Mouse (Mus musculus) hindbrain, postnatal 0 days (tissue): ENCODE data around the gene Ddx4. TPM values are rescaled to one million over a fixed set of nuclear protein-coding genes. Genes with fewer than 3 reads are reported as not detected.

Experiments used
- ATAC-seq: fragments of 200-750 bp; cut with Nextera tagmentation; 2 replicates; pipeline ENCODE4 v1.8.0; 2017; ENCODE audit warnings: mild to moderate bottlenecking, moderate TSS enrichment, moderate library complexity
- DNase-seq: peaks from one replicate; pipeline ENCODE4 v3.0.0-alpha.2; 2015; ENCODE audit warnings: low spot score
- H3K27ac ChIP-seq: fragments of 300-500 bp; sonication (generic); 2 replicates; pipeline ENCODE4 v1.5.1; 2014; ENCODE audit warnings: mild to moderate bottlenecking
- H3K27me3 ChIP-seq: fragments of 300-500 bp; sonication (generic); 2 replicates; pipeline ENCODE4 v1.6.1; 2014; ENCODE audit warnings: low read length, mixed read lengths; ENCODE audit not compliant: insufficient read depth
- H3K36me3 ChIP-seq: fragments of 300-500 bp; sonication (generic); 2 replicates; pipeline ENCODE4 v1.6.1; 2014; ENCODE audit warnings: low read length, mixed read lengths; ENCODE audit not compliant: insufficient read depth
- H3K4me1 ChIP-seq: fragments of 300-500 bp; sonication (generic); 2 replicates; pipeline ENCODE4 v1.6.1; 2014; ENCODE audit warnings: antibody characterized with exemption, low read length, mixed read lengths; ENCODE audit not compliant: insufficient read depth
- H3K4me2 ChIP-seq: fragments of 300-500 bp; sonication (generic); 2 replicates; pipeline ENCODE4 v1.6.1; 2014; ENCODE audit warnings: low read depth, mild to moderate bottlenecking, low read length, moderate library complexity, mixed read lengths
- H3K4me3 ChIP-seq: fragments of 300-500 bp; sonication (generic); 2 replicates; pipeline ENCODE4 v1.5.1; 2014; ENCODE audit warnings: low read length
- H3K9ac ChIP-seq: fragments of 300-500 bp; sonication (generic); replicated peaks from 2 replicates; pipeline ENCODE4 v1.6.1; 2014; ENCODE audit warnings: mild to moderate bottlenecking, low read length, moderate library complexity, mixed read lengths
- H3K9me3 ChIP-seq: fragments of 300-500 bp; sonication (generic); 2 replicates; pipeline ENCODE4 v1.6.1; 2016; ENCODE audit warnings: low read length, mixed read lengths
- CTCF ChIP-seq: IDR thresholded peaks from 2 replicates; pipeline ENCODE4 v1.5.1; 2016; ENCODE audit warnings: antibody characterized with exemption, control low read depth, low read depth
- WGBS: fragments of 180-500 bp; shearing (Covaris S2); extraction: QIAGEN DNeasy Blood & Tissue Kit; methylation state at CpG from one replicate; pipeline ENCODE4 v1.1.7; 2014; 5-methylcytosine and 5-hydroxymethylcytosine counted together
- polyA plus RNA-seq: library from polyadenylated mRNA; unstranded; fragments of >200 nt; fragmentation: Nextera tagmentation; extraction: Ambion mirVana; gene quantifications from 2 replicates; pipeline ENCODE4 v1.2.1, GENCODE M21; 2015
- total RNA-seq: library from RNA; depleted of rRNA; stranded (reverse); fragments of >200 nt; gene quantifications from 2 replicates; pipeline ENCODE4 v1.2.3, GENCODE M21; 2014; rRNA removed

Gene Ddx4
- total RNA-seq (0.32 and 0.37 TPM in 2 replicates), polyA plus RNA-seq (0.41 and 1.00 TPM in 2 replicates)

GRCm38 (mm10) chr13:112652205-112652604, at the start of gene Ddx4:
Gene Ddx4, minus strand, starts transcription at chr13:112652475.
- Histone ChIP-seq H3K9ac (no peak within 1 kb of the TSS), H3K4me2 (no peak within 1 kb of the TSS), H3K4me1 (no peaks in the 10 kb centered on the region), H3K27me3 (no peaks in the 10 kb centered on the region), H3K27ac (no peak within 1 kb of the TSS), H3K9me3 (0 out of 2 replicates have a peak, but pooled peaks cover 4% of the 10 kb centered on the region), H3K36me3 (no peaks in the 10 kb centered on the region), H3K4me3 (no peak within 1 kb of the TSS)
- ATAC-seq, result no peak
- no peak for DNase-seq
- 79% methylated on average over 45 of the region's 45 CpGs for WGBS
- no peak for TF ChIP-seq CTCF

- no peak for ATAC-seq
- WGBS, result 78% methylated on average over 8 of the region's 8 CpGs
These were observed 49.0 kb upstream of the Ddx4 start for GRCm38 (mm10) chr13:112701256-112701655.

GRCm38 (mm10) chr13:112695526-112696240, 43.4 kb upstream of the Ddx4 start:
- ATAC-seq, result no peak
- no peak for TF ChIP-seq CTCF
- Histone ChIP-seq H3K27me3 (no peaks in the 10 kb centered on the region), H3K36me3 (peaks cover 6% of the 10 kb centered on the region; the same call in 1 of the 2 replicates), H3K27ac (no peak overlapping the region), H3K4me1 (no peaks in the 10 kb centered on the region), H3K9ac (no peak overlapping the region), H3K9me3 (no peaks in the 10 kb centered on the region), H3K4me3 (no peak overlapping the region), H3K4me2 (no peak overlapping the region)
- DNase-seq, result peak; percentile 9
- WGBS, result 96% methylated on average over 8 of the region's 8 CpGs

More at GRCm38 (mm10) chr13:112701256-112701655, 49.0 kb upstream of the Ddx4 start:
- Histone ChIP-seq H3K4me1 (no peaks in the 10 kb centered on the region), H3K36me3 (no peaks in the 10 kb centered on the region; the same call in 1 of the 2 replicates), H3K27ac (no peak overlapping the region), H3K27me3 (no peaks in the 10 kb centered on the region), H3K9me3 (no peaks in the 10 kb centered on the region), H3K9ac (no peak overlapping the region), H3K4me2 (no peak overlapping the region), H3K4me3 (no peak overlapping the region)
- no peak for DNase-seq
- TF ChIP-seq CTCF, result no peak

- TF ChIP-seq CTCF, result no peak
- WGBS, result 95% methylated on average over 10 of the region's 10 CpGs
- Histone ChIP-seq H3K36me3 (peaks cover 6% of the 10 kb centered on the region; the same call in 1 of the 2 replicates), H3K27ac (no peak overlapping the region), H3K4me3 (no peak overlapping the region), H3K27me3 (no peaks in the 10 kb centered on the region), H3K9ac (no peak overlapping the region), H3K4me1 (no peaks in the 10 kb centered on the region), H3K4me2 (no peak overlapping the region), H3K9me3 (no peaks in the 10 kb centered on the region)
- DNase-seq (no peak), ATAC-seq (no peak)
These were observed 40.7 kb upstream of the Ddx4 start for GRCm38 (mm10) chr13:112692870-112693553.

GRCm38 (mm10) chr13:112686155-112686554, 33.9 kb upstream of the Ddx4 start:
- no peak for ATAC-seq
- no peak for TF ChIP-seq CTCF

GRCm38 (mm10) chr13:112683970-112684369, 31.7 kb upstream of the Ddx4 start:
- DNase-seq, result no peak
- 82% methylated on average over 6 of the region's 6 CpGs for WGBS
- no peak for TF ChIP-seq CTCF
- Histone ChIP-seq H3K4me3 (no peak overlapping the region), H3K27ac (no peak overlapping the region), H3K9me3 (no peaks in the 10 kb centered on the region), H3K4me2 (no peak overlapping the region), H3K9ac (no peak overlapping the region), H3K36me3 (peaks cover 5% of the 10 kb centered on the region; the same call in 1 of the 2 replicates), H3K4me1 (no peaks in the 10 kb centered on the region), H3K27me3 (no peaks in the 10 kb centered on the region)
- ATAC-seq, result no peak

More at GRCm38 (mm10) chr13:112686155-112686554, 33.9 kb upstream of the Ddx4 start:
- Histone ChIP-seq H3K4me1 (no peaks in the 10 kb centered on the region), H3K9me3 (no peaks in the 10 kb centered on the region), H3K4me3 (no peak overlapping the region), H3K36me3 (peaks cover 5% of the 10 kb centered on the region; the same call in 1 of the 2 replicates), H3K4me2 (no peak overlapping the region), H3K27ac (no peak overlapping the region), H3K9ac (no peak overlapping the region), H3K27me3 (no peaks in the 10 kb centered on the region)
- DNase-seq, result no peak
- 83% methylated on average over 2 of the region's 2 CpGs for WGBS
